Mouse (Mus musculus) kidney, embryonic 15.5 days (tissue): Measurements from ENCODE around the gene Stt3a. TPM values are rescaled to one million over a fixed set of nuclear protein-coding genes. Genes with fewer than 3 reads are reported as not detected.

Experiments used
- ATAC-seq: fragments of 200-750 bp; cut with Nextera tagmentation; replicated peaks from 2 replicates; pipeline ENCODE4 v1.8.0; 2017; ENCODE audit warnings: moderate TSS enrichment; ENCODE audit not compliant: low FRiP score
- H3K27ac ChIP-seq: fragments of 300-500 bp; sonication (generic); 2 replicates; pipeline ENCODE4 v1.5.1; 2015; ENCODE audit warnings: mild to moderate bottlenecking, inconsistent platforms
- H3K27me3 ChIP-seq: fragments of 300-500 bp; sonication (generic); 2 replicates; pipeline ENCODE4 v1.6.1; 2015; ENCODE audit warnings: inconsistent platforms
- H3K36me3 ChIP-seq: fragments of 300-500 bp; sonication (generic); 2 replicates; pipeline ENCODE4 v1.6.1; 2015; ENCODE audit warnings: inconsistent platforms
- H3K4me1 ChIP-seq: fragments of 300-500 bp; sonication (generic); 2 replicates; pipeline ENCODE4 v1.6.1; 2015; ENCODE audit warnings: inconsistent platforms
- H3K4me2 ChIP-seq: fragments of 300-500 bp; sonication (generic); 2 replicates; pipeline ENCODE4 v1.6.1; 2015; ENCODE audit warnings: moderate library complexity, mild to moderate bottlenecking, inconsistent platforms
- H3K4me3 ChIP-seq: fragments of 300-500 bp; sonication (generic); replicated peaks from 2 replicates; pipeline ENCODE4 v1.5.1; 2015; ENCODE audit warnings: mild to moderate bottlenecking, inconsistent platforms
- H3K9ac ChIP-seq: fragments of 300-500 bp; sonication (generic); 2 replicates; pipeline ENCODE4 v1.6.1; 2015; ENCODE audit warnings: mild to moderate bottlenecking, inconsistent platforms
- H3K9me3 ChIP-seq: fragments of 300-500 bp; sonication (generic); replicated peaks from 2 replicates; pipeline ENCODE4 v1.6.1; 2016; ENCODE audit warnings: inconsistent platforms
- WGBS: fragments of 180-500 bp; shearing (Covaris S2); methylation state at CpG from one replicate; pipeline ENCODE4 v1.1.7; 2015; ENCODE audit warnings: mixed read lengths; 5-methylcytosine and 5-hydroxymethylcytosine counted together
- polyA plus RNA-seq: library from polyadenylated mRNA; unstranded; fragments of >200 nt; fragmentation: Nextera tagmentation; extraction: Ambion mirVana; gene quantifications from 2 replicates; pipeline ENCODE4 v1.2.1, GENCODE M21; 2015

The Stt3a gene
- polyA plus RNA-seq, 1 experiment from 2014 or later = 288 TPM

GRCm38 (mm10) chr9:36694276-36694675 is 73.2 kb downstream of the Stt3a start:
- WGBS = 94% methylated on average over 10 of the region's 10 CpGs
- no peaks in the 10 kb centered on the region for H3K36me3 ChIP-seq
- H3K27ac ChIP-seq = no peak overlapping the region
- no peak overlapping the region for H3K4me2 ChIP-seq
- H3K4me1 ChIP-seq = no peaks in the 10 kb centered on the region
- no peak overlapping the region for H3K9ac ChIP-seq
- H3K9me3 ChIP-seq = no peaks in the 10 kb centered on the region
- H3K27me3 ChIP-seq = no peaks in the 10 kb centered on the region
- ATAC-seq = no peak
- no peak overlapping the region for H3K4me3 ChIP-seq

- Histone ChIP-seq H3K9ac (no peak within 1 kb of the TSS), H3K4me1 (no peaks in the 10 kb centered on the region), H3K4me3 (no peak within 1 kb of the TSS), H3K9me3 (no peaks in the 10 kb centered on the region), H3K27ac (no peak within 1 kb of the TSS), H3K36me3 (no peaks in the 10 kb centered on the region), H3K27me3 (no peaks in the 10 kb centered on the region), H3K4me2 (no peak within 1 kb of the TSS)
- WGBS = 71% methylated on average over 1 of the region's 1 CpGs
- ATAC-seq = no peak
These were observed 74.6 kb downstream of the Stt3a start, which contains the start of gene Acrv1 for GRCm38 (mm10) chr9:36692920-36693319. Acrv1 (plus strand) TSS chr9:36693220.

- H3K36me3 ChIP-seq = no peaks in the 10 kb centered on the region
- no peaks in the 10 kb centered on the region for H3K27me3 ChIP-seq
- H3K4me2 ChIP-seq = no peak overlapping the region
- H3K4me1 ChIP-seq = no peaks in the 10 kb centered on the region
- no peaks in the 10 kb centered on the region for H3K9me3 ChIP-seq
- H3K27ac ChIP-seq = no peak overlapping the region
- no peak for ATAC-seq
- no peak overlapping the region for H3K9ac ChIP-seq
- no peak overlapping the region for H3K4me3 ChIP-seq
These were observed 80.2 kb downstream of the Stt3a start for GRCm38 (mm10) chr9:36687329-36687728.

- no peaks in the 10 kb centered on the region for H3K36me3 ChIP-seq
- WGBS = 46% methylated on average over 2 of the region's 2 CpGs
These were observed 86.1 kb downstream of the Stt3a start for GRCm38 (mm10) chr9:36681424-36681823.

More at GRCm38 (mm10) chr9:36681424-36681823, 86.1 kb downstream of the Stt3a start:
- Histone ChIP-seq H3K4me3 (no peak overlapping the region), H3K27me3 (no peaks in the 10 kb centered on the region), H3K27ac (no peak overlapping the region), H3K4me2 (no peak overlapping the region), H3K9ac (no peak overlapping the region), H3K4me1 (no peaks in the 10 kb centered on the region), H3K9me3 (no peaks in the 10 kb centered on the region)
- ATAC-seq = no peak

Other genes starting within 250 kb of the Stt3a start
- gene Gm5615, start 225.7 kb downstream of the Stt3a start, polyA plus RNA-seq = not detected in 2 replicates
- not detected in 2 replicates for gene Gm17689, start 185.0 kb downstream of the Stt3a start, polyA plus RNA-seq
- gene A630095E13Rik, start 124.3 kb downstream of the Stt3a start, polyA plus RNA-seq = not detected in 2 replicates
- gene Acrv1, start 74.5 kb downstream of the Stt3a start, polyA plus RNA-seq = not detected in 2 replicates
- gene Chek1, start 40.6 kb downstream of the Stt3a start, polyA plus RNA-seq = 37.7 and 38.1 TPM in 2 replicates
- gene Ei24, start 29.7 kb upstream of the Stt3a start, polyA plus RNA-seq = 114 and 116 TPM in 2 replicates
- gene Fez1, start 54.2 kb upstream of the Stt3a start, polyA plus RNA-seq = 5.1 and 7.2 TPM in 2 replicates